Mouse (Mus musculus) myocyte (in vitro differentiated cells): ENCODE data around the gene Cntrob. TPM values are rescaled to one million over a fixed set of nuclear protein-coding genes. Genes with fewer than 3 reads are reported as not detected.

Source experiments
- H3K27me3 ChIP-seq: one replicate; pipeline ENCODE4 v1.6.1; 2011; ENCODE audit not compliant: control insufficient read depth, insufficient read depth, insufficient read length
- H3K36me3 ChIP-seq: one replicate; pipeline ENCODE4 v1.6.1; 2011; ENCODE audit not compliant: control insufficient read depth, insufficient read depth
- H3K4me2 ChIP-seq: one replicate; pipeline ENCODE4 v1.6.1; 2011; ENCODE audit warnings: low read depth, control low read depth
- H3K4me3 ChIP-seq: one replicate; pipeline ENCODE4 v1.5.1; 2011; ENCODE audit warnings: mild to moderate bottlenecking, control low read depth, moderate library complexity
- H3K79me2 ChIP-seq: one replicate; pipeline ENCODE4 v1.6.1; 2011; ENCODE audit not compliant: control insufficient read depth, insufficient read depth
- H3ac ChIP-seq: one replicate; pipeline ENCODE4 v1.6.1; 2011; ENCODE audit not compliant: control insufficient read depth, insufficient read length
- CEBPB ChIP-seq: IDR thresholded peaks from 2 replicates; pipeline ENCODE4 v1.6.1; 2011; ENCODE audit warnings: mild to moderate bottlenecking, moderate library complexity; ENCODE audit not compliant: poor library complexity, insufficient read depth, severe bottlenecking
- E2F4 ChIP-seq: IDR thresholded peaks from one replicate; pipeline ENCODE4 v1.6.1; 2011; ENCODE audit warnings: mild to moderate bottlenecking, control low read depth, moderate library complexity; ENCODE audit not compliant: insufficient read depth
- MAX ChIP-seq: IDR thresholded peaks from one replicate; pipeline ENCODE4 v1.6.1; 2011; ENCODE audit warnings: low read depth, mild to moderate bottlenecking, control low read depth
- MYOD1 ChIP-seq, 3 experiments: IDR thresholded peaks; one replicate each; pipeline ENCODE4 v1.6.1; 2011; ENCODE audit warnings: control low read depth in 2 of 3, low read depth in 2 of 3, mild to moderate bottlenecking in 2 of 3, moderate library complexity in 1 of 3; ENCODE audit not compliant: insufficient read length in 2 of 3, control insufficient read depth in 1 of 3
- MYOG ChIP-seq, 3 experiments: IDR thresholded peaks; one replicate each; pipeline ENCODE4 v1.6.1; 2011; ENCODE audit warnings: control low read depth in 2 of 3, low read depth in 2 of 3, mild to moderate bottlenecking in 2 of 3; ENCODE audit not compliant: insufficient read length in 2 of 3, control insufficient read depth in 1 of 3, insufficient read depth in 1 of 3
- POLR2A ChIP-seq: IDR thresholded peaks from one replicate; pipeline ENCODE4 v1.6.1; 2011; ENCODE audit warnings: low read depth, mild to moderate bottlenecking, control low read depth, moderate library complexity; ENCODE audit not compliant: insufficient read length
- POLR2AphosphoS2 ChIP-seq: IDR thresholded peaks from one replicate; pipeline ENCODE4 v1.6.1; 2011; ENCODE audit warnings: low read depth, control low read depth; ENCODE audit not compliant: insufficient read length
- REST ChIP-seq: IDR thresholded peaks from one replicate; pipeline ENCODE4 v1.6.1; 2011; ENCODE audit warnings: mild to moderate bottlenecking, control low read depth, moderate library complexity; ENCODE audit not compliant: insufficient read depth, insufficient read length
- SRF ChIP-seq: IDR thresholded peaks from one replicate; pipeline ENCODE4 v1.6.1; 2011; ENCODE audit warnings: low read depth; ENCODE audit not compliant: control insufficient read depth, insufficient read length
- TCF12 ChIP-seq: IDR thresholded peaks from one replicate; pipeline ENCODE4 v1.6.1; 2011; ENCODE audit warnings: mild to moderate bottlenecking, control low read depth; ENCODE audit not compliant: poor library complexity, insufficient read depth, severe bottlenecking
- TCF3 ChIP-seq: IDR thresholded peaks from one replicate; pipeline ENCODE4 v1.6.1; 2011; ENCODE audit warnings: low read depth, control low read depth; ENCODE audit not compliant: insufficient read length
- USF1 ChIP-seq: IDR thresholded peaks from one replicate; pipeline ENCODE4 v1.6.1; 2011; ENCODE audit warnings: low read depth, mild to moderate bottlenecking, control low read depth, moderate library complexity
- polyA plus RNA-seq: library from polyadenylated mRNA; unstranded; fragments of >200 nt; fragmentation: generic; extraction: Trizol; gene quantifications from one replicate; pipeline ENCODE4 v1.2.1, GENCODE M21; 2012; ENCODE audit warnings: missing spikeins

Cntrob gene
- polyA plus RNA-seq, 1 experiment: 10.3 TPM

- Histone ChIP-seq H3ac (no peak overlapping the region), H3K4me3 (no peak overlapping the region), H3K27me3 (no peaks in the 10 kb centered on the region), H3K79me2 (peaks cover 13% of the 10 kb centered on the region), H3K36me3 (peaks cover 18% of the 10 kb centered on the region), H3K4me2 (peak overlapping the region; percentile 3)
- TF ChIP-seq TCF3 (no peak), MYOG (IDR thresholded peaks at IDR 0.05; ENCODE audit: control insufficient read depth in 1 of 3, insufficient read depth in 1 of 3, insufficient read length in 2 of 3, low read depth in 2 of 3) (no peak), TCF12 (no peak), MAX (no peak), CEBPB (no peak), E2F4 (no peak), REST (no peak)
These were observed 38.9 kb upstream of the Cntrob start for GRCm38 (mm10) chr11:69362479-69362878.

DNA sequence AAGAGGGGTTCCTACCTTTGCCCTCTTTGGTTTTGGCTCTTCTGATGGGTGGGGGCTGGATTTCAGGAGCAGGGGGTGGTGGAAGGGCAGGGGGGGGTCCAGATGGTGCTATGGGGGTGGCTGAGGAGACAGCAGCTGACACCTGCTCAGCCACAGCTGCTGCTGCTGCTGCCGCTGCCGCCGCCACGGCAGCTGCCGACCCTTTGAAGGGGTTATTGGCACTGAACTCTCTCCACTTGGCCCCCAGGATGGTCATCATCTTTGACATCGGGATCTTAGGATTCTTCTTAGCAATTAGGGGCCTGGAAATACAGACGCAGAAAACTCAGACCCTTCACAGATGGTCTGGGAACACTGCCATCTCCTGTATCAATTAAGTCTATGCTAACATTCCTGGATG, 38.4 kb upstream of the Cntrob start:
- H3K36me3 ChIP-seq: peaks cover 21% of the 10 kb centered on the region
- H3K27me3 ChIP-seq: no peaks in the 10 kb centered on the region
- no peak overlapping the region for H3K4me3 ChIP-seq
- TF ChIP-seq POLR2A: no peak
- TF ChIP-seq MYOG (IDR thresholded peaks at IDR 0.05; ENCODE audit: control insufficient read depth in 1 of 3, insufficient read depth in 1 of 3, insufficient read length in 2 of 3, low read depth in 2 of 3): peak in 2 of 3 experiments; percentile 96 to 97
- peak in 2 of 3 experiments; percentile 98 to 99 for TF ChIP-seq MYOD1 (IDR thresholded peaks at IDR 0.05; ENCODE audit: control insufficient read depth in 1 of 3, insufficient read length in 2 of 3, low read depth in 2 of 3)
- no peak for TF ChIP-seq MAX
- TF ChIP-seq TCF3: peak; percentile 98
- peak; percentile 86 for TF ChIP-seq TCF12
- H3K4me2 ChIP-seq: peak overlapping the region; percentile 3
- H3ac ChIP-seq: no peak overlapping the region
- H3K79me2 ChIP-seq: peaks cover 13% of the 10 kb centered on the region

- peak overlapping the region; percentile 66 for H3K4me2 ChIP-seq
- no peak overlapping the region for H3ac ChIP-seq
- H3K79me2 ChIP-seq: no peaks in the 10 kb centered on the region
- no peaks in the 10 kb centered on the region for H3K27me3 ChIP-seq
- H3K36me3 ChIP-seq: peaks cover 46% of the 10 kb centered on the region
- H3K4me3 ChIP-seq: peak overlapping the region; percentile 8
- TF ChIP-seq TCF12 (peak; percentile 77), POLR2A (peak; percentile 60), E2F4 (no peak), MAX (no peak), POLR2AphosphoS2 (peak; percentile 20), CEBPB (no peak), REST (no peak), TCF3 (peak; percentile 12), MYOD1 (IDR thresholded peaks at IDR 0.05; ENCODE audit: control insufficient read depth in 1 of 3, insufficient read length in 2 of 3, low read depth in 2 of 3) (peak; percentile 40 to 95 (median 85)), USF1 (no peak), SRF (no peak), MYOG (IDR thresholded peaks at IDR 0.05; ENCODE audit: control insufficient read depth in 1 of 3, insufficient read depth in 1 of 3, insufficient read length in 2 of 3, low read depth in 2 of 3) (peak; percentile 76 to 96 (median 80))
These were observed 34.1 kb upstream of the Cntrob start for GRCm38 (mm10) chr11:69357690-69358089.

- Histone ChIP-seq H3K79me2 (no peaks in the 10 kb centered on the region), H3K36me3 (peaks cover 50% of the 10 kb centered on the region), H3K4me2 (peak overlapping the region; percentile 66), H3K4me3 (peak overlapping the region; percentile 8), H3ac (no peak overlapping the region), H3K27me3 (no peaks in the 10 kb centered on the region)
- TF ChIP-seq MYOD1 (IDR thresholded peaks at IDR 0.05; ENCODE audit: control insufficient read depth in 1 of 3, insufficient read length in 2 of 3, low read depth in 2 of 3): peak in 1 of 3 experiments; percentile 70
- TF ChIP-seq TCF3: no peak
- no peak for TF ChIP-seq POLR2A
- TF ChIP-seq CEBPB: no peak
- TF ChIP-seq USF1: no peak
- TF ChIP-seq TCF12: no peak
- TF ChIP-seq MAX: no peak
- TF ChIP-seq E2F4: no peak
- TF ChIP-seq REST: no peak
- peak in 1 of 3 experiments; percentile 75 for TF ChIP-seq MYOG (IDR thresholded peaks at IDR 0.05; ENCODE audit: control insufficient read depth in 1 of 3, insufficient read depth in 1 of 3, insufficient read length in 2 of 3, low read depth in 2 of 3)
- no peak for TF ChIP-seq SRF
- no peak for TF ChIP-seq POLR2AphosphoS2
These were observed 33.0 kb upstream of the Cntrob start for GRCm38 (mm10) chr11:69356544-69356943.

- TF ChIP-seq TCF12 (no peak), MYOD1 (IDR thresholded peaks at IDR 0.05; ENCODE audit: control insufficient read depth in 1 of 3, insufficient read length in 2 of 3, low read depth in 2 of 3) (no peak), MYOG (IDR thresholded peaks at IDR 0.05; ENCODE audit: control insufficient read depth in 1 of 3, insufficient read depth in 1 of 3, insufficient read length in 2 of 3, low read depth in 2 of 3) (no peak), POLR2AphosphoS2 (no peak), MAX (no peak), CEBPB (no peak), USF1 (no peak), POLR2A (no peak), SRF (no peak), REST (no peak), E2F4 (no peak), TCF3 (no peak)
- no peaks in the 10 kb centered on the region for H3K79me2 ChIP-seq
- no peak overlapping the region for H3K4me3 ChIP-seq
- H3K27me3 ChIP-seq: no peaks in the 10 kb centered on the region
- H3ac ChIP-seq: no peak overlapping the region
- H3K36me3 ChIP-seq: peaks cover 49% of the 10 kb centered on the region
- no peak overlapping the region for H3K4me2 ChIP-seq
These were observed 22.9 kb upstream of the Cntrob start for GRCm38 (mm10) chr11:69346441-69346840.
